Mouse (Mus musculus) cortical plate, adult 2 months (tissue): ENCODE measurements around the gene 1190005I06Rik.

Experiments
- CTCF ChIP-seq: fragments of 200-500 bp; IDR thresholded peaks from 2 replicates; pipeline ENCODE4 v1.5.1; 2011; ENCODE audit warnings: mild to moderate bottlenecking, control low read depth, low read length; ENCODE audit not compliant: insufficient read depth; ENCODE audit errors: extremely low read depth
- POLR2A ChIP-seq: fragments of 200-500 bp; IDR thresholded peaks from 2 replicates; pipeline ENCODE4 v1.6.1; 2011; ENCODE audit warnings: mild to moderate bottlenecking, low read length, control low read depth; ENCODE audit not compliant: insufficient read depth; ENCODE audit errors: extremely low read depth

- TF ChIP-seq CTCF (no peak), POLR2A (no peak)
Measured at GRCm38 (mm10) chr8:120563851-120564837, 83.3 kb downstream of the 1190005I06Rik start.
